Mouse (Mus musculus) heart, adult 2 months (tissue): ENCODE data around the gene Tpcn1.
A peak's percentile ranks its signal among the peaks of the same experiment; 100 is the strongest.

Source experiments
- CTCF ChIP-seq: fragments of 200-600 bp; IDR thresholded peaks from 2 replicates; pipeline ENCODE4 v1.8.1; 2022; ENCODE audit warnings: antibody characterized with exemption, mild to moderate bottlenecking, moderate library complexity
- EP300 ChIP-seq: fragments of 200-500 bp; IDR thresholded peaks from 2 replicates; pipeline ENCODE4 v1.6.1; 2011; ENCODE audit warnings: low read depth, low read length, control low read depth; ENCODE audit not compliant: insufficient read depth
- POLR2A ChIP-seq: fragments of 200-500 bp; IDR thresholded peaks from 2 replicates; pipeline ENCODE4 v1.6.1; 2011; ENCODE audit warnings: mild to moderate bottlenecking, low read depth, low read length, control low read depth; ENCODE audit not compliant: insufficient read depth

- no peak for TF ChIP-seq CTCF
- no peak for TF ChIP-seq EP300
- 0 out of 2 replicates have a peak, but pooled peaks have one; percentile 37 for TF ChIP-seq POLR2A
Measured at GRCm38 (mm10) chr5:120516221-120516984, 72.1 kb downstream of the Tpcn1 start.
